Mouse (Mus musculus): ENCODE measurements around the gene Pmepa1. TPM values are rescaled to one million over a fixed set of nuclear protein-coding genes. Genes with fewer than 3 reads are reported as not detected.

Gene Pmepa1
- polyA plus RNA-seq, 1 experiment from 2014 or later: 12.0 TPM

DNA sequence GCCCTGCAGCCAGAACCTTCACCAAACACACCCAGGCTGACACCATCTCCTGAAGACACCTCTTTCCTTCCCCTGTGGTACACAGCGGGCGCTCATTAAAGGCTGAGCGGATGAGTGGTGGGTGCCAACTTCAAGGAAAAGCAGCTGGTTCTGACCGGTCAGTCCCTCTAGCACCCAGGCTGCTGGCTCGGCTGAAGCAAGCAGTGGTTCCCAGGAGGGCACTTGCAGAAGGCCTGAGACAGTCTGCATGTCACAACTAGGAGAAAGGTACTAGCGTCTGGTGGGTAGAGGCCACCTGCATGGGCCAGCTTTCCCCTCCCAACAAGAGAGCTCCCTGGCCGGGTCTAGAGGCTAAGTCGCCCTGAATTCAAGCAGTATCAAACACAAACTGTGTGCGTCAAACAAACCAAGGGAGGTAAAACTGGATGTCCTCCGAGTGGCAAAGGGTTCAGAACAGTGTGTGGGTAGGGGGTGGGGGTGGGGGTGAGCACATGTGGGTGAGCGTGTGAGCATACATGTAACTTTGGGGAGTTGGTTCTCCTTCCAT is 3.9 kb downstream of the Pmepa1 start:
- peak overlapping the region; percentile 25; the same call in 1 of the 2 replicates for H3K4me2 ChIP-seq (ENCODE audit: low read length)
- H3K27me3 ChIP-seq (replicated peaks; ENCODE audit: control insufficient read depth, insufficient read depth, low read length): no peaks in the 10 kb centered on the region
- no peaks in the 10 kb centered on the region for H3K9me3 ChIP-seq (ENCODE audit: control insufficient read depth, low read length)
- 72% methylated on average over 11 of the region's 11 CpGs for WGBS
- no peak overlapping the region for H3K4me3 ChIP-seq (ENCODE audit: low read depth, low read length)
- DNase-seq (ENCODE audit: low spot score) (peak; percentile 56), ATAC-seq (replicated peaks; ENCODE audit: low FRiP score, low TSS enrichment, low read depth) (no peak)
- peaks cover 44% of the 10 kb centered on the region for H3K4me1 ChIP-seq (replicated peaks; ENCODE audit: control insufficient read depth, insufficient read depth, low read length)
- H3K36me3 ChIP-seq (ENCODE audit: control insufficient read depth, insufficient read depth, low read length): 0 out of 2 replicates have a peak, but pooled peaks cover 5% of the 10 kb centered on the region
- no peak overlapping the region for H3K27ac ChIP-seq (ENCODE audit: low read depth)
- peak overlapping the region; percentile 23; the same call in 1 of the 2 replicates for H3K9ac ChIP-seq (ENCODE audit: low read length)

DNA sequence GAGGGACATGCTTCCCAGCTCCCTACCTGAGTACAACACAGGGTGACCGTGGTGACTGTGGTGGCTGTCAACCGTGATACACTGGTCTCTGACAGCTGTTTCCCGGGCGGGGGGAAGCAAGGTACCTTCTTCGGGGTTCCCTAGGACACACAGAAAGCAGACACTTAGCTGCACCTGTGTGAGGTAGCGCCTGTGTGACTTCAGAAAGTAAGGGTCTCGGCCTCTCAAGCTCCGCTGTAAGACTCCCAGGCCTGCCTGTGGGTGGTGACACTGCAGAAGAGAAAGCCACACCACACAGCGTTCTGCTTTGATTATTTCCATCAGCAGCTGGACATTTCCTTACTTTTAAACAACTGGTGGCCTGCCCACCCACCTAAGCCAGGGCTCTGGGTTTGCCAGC is 4.8 kb downstream of the Pmepa1 start:
- ATAC-seq (replicated peaks; ENCODE audit: low FRiP score, low TSS enrichment, low read depth): no peak
- 0 out of 2 replicates have a peak, but pooled peaks cover 5% of the 10 kb centered on the region for H3K36me3 ChIP-seq (ENCODE audit: control insufficient read depth, insufficient read depth, low read length)
- H3K4me3 ChIP-seq (ENCODE audit: low read depth, low read length): no peak overlapping the region
- no peak overlapping the region for H3K9ac ChIP-seq (ENCODE audit: low read length)
- no peaks in the 10 kb centered on the region for H3K27me3 ChIP-seq (replicated peaks; ENCODE audit: control insufficient read depth, insufficient read depth, low read length)
- H3K9me3 ChIP-seq (ENCODE audit: control insufficient read depth, low read length): no peaks in the 10 kb centered on the region
- H3K4me1 ChIP-seq (replicated peaks; ENCODE audit: control insufficient read depth, insufficient read depth, low read length): peaks cover 53% of the 10 kb centered on the region
- no peak overlapping the region for H3K4me2 ChIP-seq (ENCODE audit: low read length)
- DNase-seq (ENCODE audit: low spot score): peak; percentile 50
- H3K27ac ChIP-seq (ENCODE audit: low read depth): no peak overlapping the region
- WGBS: 77% methylated on average over 9 of the region's 9 CpGs

GRCm38 (mm10) chr2:173270601-173271248 is 5.6 kb downstream of the Pmepa1 start:
- no peak overlapping the region for H3K4me2 ChIP-seq (ENCODE audit: low read length)
- no peaks in the 10 kb centered on the region for H3K27me3 ChIP-seq (replicated peaks; ENCODE audit: control insufficient read depth, insufficient read depth, low read length)
- H3K4me3 ChIP-seq (ENCODE audit: low read depth, low read length): no peak overlapping the region
- DNase-seq (ENCODE audit: low spot score): no peak
- no peak overlapping the region for H3K27ac ChIP-seq (ENCODE audit: low read depth)
- no peak for ATAC-seq (replicated peaks; ENCODE audit: low FRiP score, low TSS enrichment, low read depth)
- peaks cover 56% of the 10 kb centered on the region for H3K4me1 ChIP-seq (replicated peaks; ENCODE audit: control insufficient read depth, insufficient read depth, low read length)
- H3K9ac ChIP-seq (ENCODE audit: low read length): no peak overlapping the region
- no peaks in the 10 kb centered on the region for H3K9me3 ChIP-seq (ENCODE audit: control insufficient read depth, low read length)
- 0 out of 2 replicates have a peak, but pooled peaks cover 5% of the 10 kb centered on the region for H3K36me3 ChIP-seq (ENCODE audit: control insufficient read depth, insufficient read depth, low read length)
- 79% methylated on average over 11 of the region's 11 CpGs for WGBS

DNA sequence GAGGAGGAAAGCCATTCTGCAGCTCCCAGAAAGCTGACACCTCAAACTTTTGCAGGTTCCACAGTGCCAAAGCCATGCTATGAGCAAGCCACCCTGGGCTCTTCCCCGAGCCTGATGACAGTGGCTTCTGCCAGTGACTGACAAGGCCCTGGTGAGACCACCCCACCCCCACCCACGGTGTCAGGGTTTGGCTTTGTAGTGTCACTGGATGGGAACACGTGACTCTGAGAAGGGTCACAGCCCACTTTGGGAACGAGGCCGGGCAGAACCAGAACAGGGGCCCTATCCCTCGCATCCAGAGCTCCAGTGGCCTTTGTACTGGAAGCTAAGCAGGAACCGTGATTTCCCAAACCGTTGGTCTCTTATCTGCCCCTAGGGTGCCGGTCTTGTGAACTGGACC is 6.1 kb downstream of the Pmepa1 start:
- 74% methylated on average over 9 of the region's 9 CpGs for WGBS
- no peak overlapping the region for H3K4me3 ChIP-seq (ENCODE audit: low read depth, low read length)
- DNase-seq (ENCODE audit: low spot score): no peak
- H3K27ac ChIP-seq (ENCODE audit: low read depth): no peak overlapping the region
- no peak overlapping the region for H3K9ac ChIP-seq (ENCODE audit: low read length)
- no peaks in the 10 kb centered on the region for H3K27me3 ChIP-seq (replicated peaks; ENCODE audit: control insufficient read depth, insufficient read depth, low read length)
- no peak for ATAC-seq (replicated peaks; ENCODE audit: low FRiP score, low TSS enrichment, low read depth)
- no peak overlapping the region for H3K4me2 ChIP-seq (ENCODE audit: low read length)
- peaks cover 61% of the 10 kb centered on the region for H3K4me1 ChIP-seq (replicated peaks; ENCODE audit: control insufficient read depth, insufficient read depth, low read length)
- no peaks in the 10 kb centered on the region for H3K9me3 ChIP-seq (ENCODE audit: control insufficient read depth, low read length)
- H3K36me3 ChIP-seq (ENCODE audit: control insufficient read depth, insufficient read depth, low read length): 0 out of 2 replicates have a peak, but pooled peaks cover 5% of the 10 kb centered on the region

DNA sequence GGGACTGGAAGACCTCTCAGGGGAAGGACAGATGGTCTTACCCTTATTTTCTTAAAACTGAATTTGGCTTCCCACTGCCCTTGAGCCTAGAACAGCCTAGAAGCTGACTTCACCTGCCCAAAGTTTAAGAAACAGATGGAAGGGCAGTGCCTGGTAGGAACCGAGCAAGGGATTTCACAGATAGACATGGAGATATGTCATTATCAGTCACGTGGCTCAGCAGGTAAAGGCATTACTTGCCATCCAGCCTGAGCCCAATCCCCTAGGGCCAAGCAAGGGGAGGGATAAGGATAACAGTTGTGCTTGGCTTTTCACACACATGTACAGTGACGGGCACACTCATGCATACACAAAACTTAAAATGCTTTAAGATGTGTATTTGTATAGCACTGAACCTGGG is 8.8 kb downstream of the Pmepa1 start:
- no peak overlapping the region for H3K4me3 ChIP-seq (ENCODE audit: low read depth, low read length)
- no peaks in the 10 kb centered on the region for H3K27me3 ChIP-seq (replicated peaks; ENCODE audit: control insufficient read depth, insufficient read depth, low read length)
- no peak overlapping the region for H3K4me2 ChIP-seq (ENCODE audit: low read length)
- no peaks in the 10 kb centered on the region for H3K9me3 ChIP-seq (ENCODE audit: control insufficient read depth, low read length)
- H3K9ac ChIP-seq (ENCODE audit: low read length): no peak overlapping the region
- WGBS: 76% methylated on average over 3 of the region's 3 CpGs
- 0 out of 2 replicates have a peak, but pooled peaks cover 5% of the 10 kb centered on the region for H3K36me3 ChIP-seq (ENCODE audit: control insufficient read depth, insufficient read depth, low read length)
- DNase-seq (ENCODE audit: low spot score) (no peak), ATAC-seq (replicated peaks; ENCODE audit: low FRiP score, low TSS enrichment, low read depth) (no peak)
- H3K4me1 ChIP-seq (replicated peaks; ENCODE audit: control insufficient read depth, insufficient read depth, low read length): peaks cover 60% of the 10 kb centered on the region
- H3K27ac ChIP-seq (ENCODE audit: low read depth): no peak overlapping the region

DNA sequence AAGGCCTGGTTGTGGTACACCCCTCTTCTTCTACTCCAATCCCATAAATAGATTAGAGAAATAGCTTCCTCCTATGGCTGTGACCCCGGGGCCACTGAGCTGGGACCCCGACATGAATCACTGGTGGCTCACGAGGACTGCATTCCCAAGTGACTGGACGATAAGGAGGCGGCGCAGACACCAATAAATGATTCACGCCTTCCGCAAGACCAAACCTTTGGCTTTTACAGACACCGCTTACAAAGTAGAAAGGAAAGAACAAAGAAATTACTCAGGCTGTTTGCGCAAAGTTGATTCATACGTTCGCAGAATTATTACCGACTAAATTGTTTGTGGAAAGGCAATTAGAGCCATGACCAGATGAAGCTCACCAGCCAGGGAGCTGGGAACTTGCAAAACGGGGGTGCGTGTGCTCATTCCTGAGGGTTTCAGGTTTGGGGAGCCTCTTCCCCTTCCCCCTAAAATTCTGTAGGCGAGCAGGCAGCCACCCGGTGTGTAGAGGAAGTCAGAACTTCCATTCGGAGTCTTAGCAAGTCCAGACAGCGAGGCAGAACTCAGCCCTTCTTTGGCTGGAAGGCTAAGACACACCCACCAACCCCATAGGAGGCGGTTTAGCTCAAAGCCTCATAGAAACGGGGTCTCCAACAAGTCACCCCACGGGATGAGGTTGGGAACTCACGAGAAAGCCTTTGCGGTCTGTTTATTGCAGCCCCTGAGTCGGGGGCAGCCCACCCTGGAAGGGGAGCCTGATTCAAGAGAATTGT is 9.8 kb downstream of the Pmepa1 start:
- peak overlapping the region; percentile 16 for H3K4me2 ChIP-seq (ENCODE audit: low read length)
- DNase-seq (ENCODE audit: low spot score): no peak

DNA sequence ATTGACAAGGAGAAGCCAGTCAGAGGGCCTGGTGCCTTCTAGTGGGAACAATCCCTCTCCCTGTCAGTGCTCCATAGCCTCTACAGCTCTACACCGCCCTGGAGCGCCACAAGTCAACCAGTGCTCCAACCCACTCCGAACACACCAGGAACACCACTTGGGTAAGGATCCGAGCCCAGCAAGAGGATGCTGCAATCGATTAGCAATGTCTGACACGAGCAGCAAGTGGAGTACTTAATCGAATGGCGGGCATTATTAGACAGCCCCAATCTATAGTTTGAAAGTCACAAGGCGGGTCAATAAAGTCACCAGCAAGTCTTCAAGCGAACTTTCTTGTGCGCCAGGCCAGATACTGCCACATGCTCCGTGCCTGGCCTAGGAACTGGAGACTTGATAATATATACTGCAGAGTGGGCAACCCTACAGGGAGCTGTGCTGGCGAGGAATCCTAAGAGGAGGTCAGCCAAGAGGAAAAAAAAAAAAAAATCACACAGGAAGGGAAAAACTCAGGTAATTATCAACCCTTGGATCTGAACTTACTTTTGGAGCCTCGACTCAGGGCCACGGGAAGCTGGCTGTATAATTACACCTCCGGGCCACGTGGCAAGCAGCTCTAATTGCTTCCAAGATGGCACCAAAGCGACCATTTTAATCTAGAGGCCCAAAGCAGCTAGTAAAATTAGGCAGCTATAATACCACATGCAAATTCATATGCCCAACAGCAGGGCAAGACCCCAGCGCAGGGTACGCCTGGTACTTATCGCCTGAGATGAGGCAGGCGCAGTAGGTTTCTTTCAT is 10.7 kb downstream of the Pmepa1 start:
- DNase-seq (ENCODE audit: low spot score) (no peak), ATAC-seq (replicated peaks; ENCODE audit: low FRiP score, low TSS enrichment, low read depth) (no peak)
- Histone ChIP-seq H3K36me3 (ENCODE audit: control insufficient read depth, insufficient read depth, low read length) (0 out of 2 replicates have a peak, but pooled peaks cover 5% of the 10 kb centered on the region), H3K27me3 (replicated peaks; ENCODE audit: control insufficient read depth, insufficient read depth, low read length) (no peaks in the 10 kb centered on the region), H3K4me2 (ENCODE audit: low read length) (no peak overlapping the region), H3K9ac (ENCODE audit: low read length) (no peak overlapping the region), H3K9me3 (ENCODE audit: control insufficient read depth, low read length) (no peaks in the 10 kb centered on the region), H3K4me3 (ENCODE audit: low read depth, low read length) (no peak overlapping the region), H3K4me1 (replicated peaks; ENCODE audit: control insufficient read depth, insufficient read depth, low read length) (peaks cover 68% of the 10 kb centered on the region), H3K27ac (ENCODE audit: low read depth) (no peak overlapping the region; the same call in 1 of the 2 replicates)
- 87% methylated on average over 22 of the region's 22 CpGs for WGBS

More for the DNA sequence above, 9.8 kb downstream of the Pmepa1 start:
- Histone ChIP-seq H3K9me3 (ENCODE audit: control insufficient read depth, low read length) (no peaks in the 10 kb centered on the region), H3K27me3 (replicated peaks; ENCODE audit: control insufficient read depth, insufficient read depth, low read length) (no peaks in the 10 kb centered on the region), H3K4me1 (replicated peaks; ENCODE audit: control insufficient read depth, insufficient read depth, low read length) (peaks cover 60% of the 10 kb centered on the region), H3K36me3 (ENCODE audit: control insufficient read depth, insufficient read depth, low read length) (0 out of 2 replicates have a peak, but pooled peaks cover 5% of the 10 kb centered on the region), H3K27ac (ENCODE audit: low read depth) (peak overlapping the region; percentile 44), H3K9ac (ENCODE audit: low read length) (no peak overlapping the region), H3K4me3 (ENCODE audit: low read depth, low read length) (no peak overlapping the region)
- 59% methylated on average over 25 of the region's 25 CpGs for WGBS
- no peak; the same call in 1 of the 2 replicates for ATAC-seq (replicated peaks; ENCODE audit: low FRiP score, low TSS enrichment, low read depth)
